Mouse (Mus musculus): Measurements from ENCODE around the gene Wdfy3.
A peak's percentile ranks its signal among the peaks of the same experiment; 100 is the strongest.
"Not testable (repeated sequence)": the region's sequence is repeated elsewhere in the genome, so short reads cannot be mapped to it uniquely, and the experiment has no call there.

Wdfy3 gene

DNA sequence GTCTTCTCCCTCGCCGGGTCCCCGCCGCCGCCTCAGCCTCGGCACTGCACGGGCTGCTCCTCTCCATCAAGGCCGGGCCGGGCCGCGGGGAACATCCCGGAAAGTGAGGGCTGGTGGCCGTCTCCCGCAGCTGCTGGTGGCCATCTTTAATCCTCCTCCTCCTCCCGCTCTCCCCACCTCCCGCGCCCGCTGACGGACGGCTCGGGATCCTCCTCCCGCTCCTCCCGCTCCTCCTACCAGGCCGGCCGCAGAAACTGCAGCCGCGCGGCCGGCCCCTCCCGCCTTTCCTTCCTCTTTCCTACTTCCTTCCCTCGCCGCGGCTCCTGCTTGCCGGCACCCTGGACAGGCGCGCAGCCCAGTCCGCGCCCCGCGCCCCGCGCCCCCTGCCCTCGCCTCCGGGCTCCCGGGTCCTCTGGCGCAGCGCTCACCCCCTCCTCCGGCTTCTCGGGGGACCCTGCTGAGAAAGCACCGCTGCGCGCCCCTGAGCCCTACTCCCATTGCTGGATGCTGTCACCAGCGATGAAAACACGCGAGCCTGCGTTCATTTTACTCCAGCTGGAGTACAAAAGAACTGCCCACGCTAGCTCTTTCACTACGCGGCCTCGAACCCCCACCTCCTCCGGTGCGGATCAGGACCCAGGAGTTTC is at the start of gene Wdfy3:
Gene Wdfy3 (minus strand): TSS at position 155 of the 647 bp plus-strand sequence.
- DNase-seq (ENCODE audit: low read depth, low spot score) = peak; percentile 72

DNA sequence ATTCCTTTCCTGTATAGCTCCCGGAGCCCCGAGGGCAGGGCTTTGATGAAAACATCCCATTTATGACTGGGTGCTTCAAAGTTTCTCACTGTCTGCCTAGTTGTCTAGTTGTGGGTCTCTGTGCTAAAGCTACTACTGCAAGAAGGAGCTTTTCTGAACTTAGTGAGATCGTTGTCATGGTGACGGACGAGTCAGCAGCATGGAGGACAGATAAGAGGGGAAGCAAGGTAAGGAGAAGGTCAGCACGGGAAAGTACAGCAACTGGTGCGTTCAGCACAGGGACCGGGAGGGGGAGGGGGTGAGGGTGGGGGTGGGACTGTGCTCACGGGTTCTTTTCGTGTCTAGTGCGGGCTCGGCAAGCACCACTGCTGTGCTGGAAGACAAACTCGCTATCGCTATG is 43.3 kb upstream of the Wdfy3 start:
- no peak for DNase-seq (ENCODE audit: low read depth, low spot score)

DNA sequence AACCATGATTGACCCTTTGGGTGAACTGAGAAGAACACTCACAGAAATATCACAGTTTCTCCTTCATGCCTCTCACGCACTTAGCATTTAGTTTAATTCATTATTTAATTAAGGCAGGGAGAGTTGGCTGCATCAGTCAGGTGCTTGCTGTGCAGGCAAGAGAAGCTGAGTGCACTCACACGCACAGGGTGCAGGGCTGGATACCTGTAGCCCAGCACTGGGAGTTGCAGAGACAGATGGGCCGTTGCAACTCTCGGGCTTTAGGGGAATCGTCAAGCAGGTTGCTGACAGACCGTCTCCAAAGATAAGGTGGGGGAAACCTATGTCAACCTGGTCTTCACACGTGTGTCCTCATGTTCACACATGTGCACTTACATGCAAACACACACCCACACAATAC is 42.3 kb upstream of the Wdfy3 start:
- DNase-seq (ENCODE audit: low read depth, low spot score) = no peak

DNA sequence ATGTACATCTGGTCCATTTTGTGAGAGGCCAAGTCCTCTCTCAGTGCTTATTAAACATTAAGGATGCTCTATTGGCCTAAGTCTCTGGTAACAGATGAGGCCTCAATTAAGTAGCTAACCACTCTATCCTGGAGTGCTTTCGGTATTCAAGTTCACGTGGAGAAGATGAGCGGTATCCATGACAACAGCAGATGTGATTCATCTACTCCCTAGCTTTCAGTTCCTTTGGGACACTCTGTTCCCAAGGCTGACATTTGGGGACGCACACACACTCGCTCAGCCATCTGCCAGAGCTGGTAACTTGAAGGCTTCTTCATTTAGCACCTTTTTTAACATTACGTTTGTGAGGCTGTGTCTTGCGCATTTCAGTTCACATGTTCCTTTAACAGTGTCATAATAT is 40.3 kb upstream of the Wdfy3 start:
- DNase-seq (ENCODE audit: low read depth, low spot score) = no peak

DNA sequence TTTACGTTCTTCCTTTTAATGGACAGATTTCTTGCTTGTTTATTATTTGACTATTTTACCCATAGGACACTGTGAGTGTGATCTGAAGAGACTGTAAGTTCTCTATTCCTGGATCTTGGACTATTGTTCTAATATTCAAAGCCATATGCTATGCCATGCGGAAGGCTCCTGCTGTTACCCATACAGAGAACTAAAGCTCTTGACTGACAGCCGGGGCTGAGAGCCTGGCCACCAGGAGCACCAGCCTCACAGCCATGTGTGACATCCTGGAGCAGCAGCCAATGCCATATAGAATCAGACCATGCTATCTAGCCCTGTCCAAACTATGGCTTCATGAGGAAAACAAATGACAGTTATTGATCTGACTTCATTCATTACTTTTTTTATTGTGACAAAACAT is 36.2 kb upstream of the Wdfy3 start:
- no peak for DNase-seq (ENCODE audit: low read depth, low spot score)

DNA sequence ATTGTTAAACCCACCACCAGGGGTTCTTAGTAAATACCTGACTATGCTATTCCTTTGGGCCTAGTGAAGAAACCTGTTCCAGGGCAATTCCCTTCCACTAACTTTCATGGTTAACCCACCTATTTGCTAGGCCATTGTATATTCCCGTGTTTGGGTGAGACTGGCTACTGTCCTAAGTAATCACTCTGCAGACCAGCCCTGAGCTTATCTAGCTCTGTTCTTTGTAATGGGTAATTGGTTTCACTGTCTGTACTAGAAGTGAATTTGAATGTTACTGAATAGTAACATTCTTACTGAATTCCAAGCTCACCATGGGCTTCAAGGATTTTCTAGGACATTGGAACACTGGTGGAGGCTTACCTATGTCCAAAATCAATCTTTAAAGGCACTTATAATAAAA is 32.1 kb upstream of the Wdfy3 start:
- not testable (repeated sequence) for DNase-seq (ENCODE audit: low read depth, low spot score)

DNA sequence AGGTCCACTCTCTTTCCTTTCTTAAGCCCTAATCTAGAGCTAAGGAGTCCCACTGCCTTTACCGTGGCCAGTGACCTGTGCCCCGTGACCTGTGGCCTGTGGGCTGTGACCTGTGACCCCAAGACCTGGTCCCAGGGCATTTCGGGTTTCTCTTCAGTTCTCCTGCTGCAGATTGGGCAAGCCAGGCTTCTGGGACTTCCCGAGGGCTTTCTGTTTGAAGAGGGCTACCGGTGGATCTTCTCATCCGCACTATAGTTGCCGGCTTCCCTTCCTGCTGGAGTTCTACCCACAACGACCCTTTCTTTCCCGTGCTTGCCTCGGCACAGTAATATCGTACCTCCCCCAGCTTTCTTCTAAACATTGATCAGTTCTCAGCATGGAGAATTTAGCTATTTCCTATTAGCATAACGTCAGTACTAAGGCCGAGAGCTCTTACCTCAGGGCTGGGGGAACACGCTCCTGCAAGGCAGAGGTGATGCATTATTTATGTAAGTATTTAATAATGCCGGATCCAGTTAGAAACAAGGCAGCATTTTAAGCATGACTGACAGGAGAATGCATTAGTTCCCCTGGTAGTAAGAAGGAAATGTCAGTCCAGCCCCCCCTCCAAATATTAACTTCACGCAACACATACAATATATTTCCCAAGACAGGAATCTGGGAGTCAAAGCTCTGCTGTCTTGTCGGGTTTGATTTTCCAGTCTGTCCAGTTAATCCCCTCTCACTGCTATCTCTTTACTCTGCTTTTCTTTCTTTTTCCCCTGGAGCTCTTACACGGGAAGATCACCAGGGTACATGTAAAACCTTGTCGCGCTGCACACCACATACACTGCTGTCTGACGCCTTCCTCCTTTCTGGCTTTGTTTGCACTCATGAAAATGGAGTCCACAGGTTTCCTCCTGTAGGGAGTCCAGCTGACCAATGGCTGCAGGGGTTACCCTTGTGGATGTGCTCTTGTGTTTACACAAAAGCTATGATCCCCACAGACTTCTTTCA is 30.8 kb upstream of the Wdfy3 start:
- no peak for DNase-seq (ENCODE audit: low read depth, low spot score)

DNA sequence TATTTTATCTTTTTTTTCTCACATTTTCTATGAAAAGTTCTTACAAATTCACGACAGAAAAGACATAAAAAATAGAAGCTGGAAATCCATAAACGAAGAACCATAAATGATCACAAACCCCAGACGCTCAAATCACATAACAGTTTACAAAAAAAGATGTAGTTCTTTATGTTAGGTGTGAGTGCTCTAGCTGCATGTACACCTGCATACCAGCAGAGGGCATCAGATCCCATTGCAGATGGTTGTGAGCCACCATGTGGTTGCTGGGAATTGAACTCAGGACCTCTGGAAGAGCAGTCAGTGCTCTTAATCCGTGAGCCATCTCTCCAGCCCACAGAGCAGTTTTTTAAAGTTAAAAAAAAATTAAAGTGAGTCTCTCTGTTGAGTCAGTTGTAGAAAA is 25.9 kb upstream of the Wdfy3 start:
- no peak for DNase-seq (ENCODE audit: low read depth, low spot score)

DNA sequence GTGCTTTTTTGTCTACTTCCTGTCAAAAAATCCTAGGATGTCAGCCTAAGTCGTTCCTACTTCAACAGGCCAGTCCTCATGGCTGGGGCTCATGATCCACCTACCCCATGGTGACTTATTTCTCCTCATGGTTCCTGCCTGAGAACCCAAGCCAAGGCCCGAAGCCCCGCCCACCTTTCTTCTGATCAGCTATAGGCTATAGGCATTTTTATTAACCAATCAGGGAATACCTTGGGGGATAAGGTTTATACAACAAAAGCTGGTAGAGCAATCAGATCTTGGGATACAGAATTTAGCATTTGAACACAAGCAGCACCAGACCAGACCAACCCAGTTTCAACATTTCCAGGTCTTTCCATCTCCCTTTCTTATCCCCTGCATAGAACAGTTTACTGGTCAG is 21.0 kb upstream of the Wdfy3 start:
- no peak for DNase-seq (ENCODE audit: low read depth, low spot score)

DNA sequence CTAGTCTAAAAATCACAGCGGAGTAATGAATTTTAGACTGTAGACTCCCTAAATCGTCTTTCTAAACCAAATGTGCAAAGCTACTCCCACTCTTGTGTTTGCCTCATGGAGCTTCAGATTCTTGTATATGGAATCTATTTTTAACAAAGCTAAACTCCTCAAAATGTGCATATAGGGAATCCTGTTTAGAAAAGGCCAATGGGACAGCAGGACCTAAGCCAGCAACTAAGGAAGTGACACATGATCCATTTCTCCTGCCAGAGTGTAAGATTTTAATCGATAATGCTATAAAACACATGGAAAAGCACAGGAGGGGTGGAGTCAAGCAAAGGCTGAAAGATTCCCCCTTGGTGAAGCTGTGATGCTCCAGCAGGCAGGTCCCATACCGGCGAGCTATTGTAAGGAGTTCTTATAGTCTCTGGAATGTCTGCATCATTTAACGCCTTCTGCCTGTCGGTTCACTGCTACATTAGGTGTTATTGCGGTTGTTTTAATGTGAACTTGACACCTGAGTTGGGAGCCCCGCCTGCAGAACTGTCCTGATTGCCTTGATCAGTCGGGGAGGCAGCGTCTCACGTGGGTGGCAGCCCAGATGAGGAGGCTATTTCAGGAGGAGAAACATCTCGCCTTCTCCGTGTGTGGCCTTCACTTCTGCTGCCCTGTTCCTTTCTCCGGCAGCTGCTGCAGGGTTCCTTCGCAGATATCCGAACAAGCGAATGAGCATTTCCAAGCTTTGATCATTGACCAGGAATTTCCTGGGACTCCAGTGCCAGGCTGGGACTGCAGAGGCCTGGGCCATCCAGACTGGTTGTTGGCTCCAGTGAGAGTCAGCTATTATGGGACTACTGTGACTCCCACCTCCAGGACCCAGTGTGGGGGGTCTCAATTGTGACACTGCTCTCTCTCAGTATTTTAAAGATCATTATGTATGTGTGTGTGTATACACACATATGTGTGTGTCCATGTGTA is 15.3 kb upstream of the Wdfy3 start:
- DNase-seq (ENCODE audit: low read depth, low spot score) = no peak

DNA sequence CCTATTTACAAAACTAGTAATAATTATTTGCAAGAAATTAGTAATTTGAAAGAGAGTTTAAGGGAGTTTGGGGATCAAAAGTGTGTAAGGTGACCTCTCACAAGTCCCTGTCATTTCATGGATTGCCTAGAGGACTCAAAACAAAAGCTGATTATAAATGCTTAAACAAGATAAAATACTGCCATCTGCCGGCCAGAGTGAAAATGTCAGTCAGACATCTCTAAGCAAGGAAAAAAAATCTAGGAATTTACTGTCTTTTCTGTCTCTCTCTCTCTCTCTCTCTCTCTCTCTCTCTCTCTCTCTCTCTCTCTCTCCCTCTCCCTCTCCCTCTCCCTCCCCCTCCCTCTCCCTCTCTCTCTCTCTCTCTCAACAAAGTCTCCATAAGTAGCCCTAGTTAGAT is 4.4 kb upstream of the Wdfy3 start:
- peak; percentile 68 for DNase-seq (ENCODE audit: low read depth, low spot score)

DNA sequence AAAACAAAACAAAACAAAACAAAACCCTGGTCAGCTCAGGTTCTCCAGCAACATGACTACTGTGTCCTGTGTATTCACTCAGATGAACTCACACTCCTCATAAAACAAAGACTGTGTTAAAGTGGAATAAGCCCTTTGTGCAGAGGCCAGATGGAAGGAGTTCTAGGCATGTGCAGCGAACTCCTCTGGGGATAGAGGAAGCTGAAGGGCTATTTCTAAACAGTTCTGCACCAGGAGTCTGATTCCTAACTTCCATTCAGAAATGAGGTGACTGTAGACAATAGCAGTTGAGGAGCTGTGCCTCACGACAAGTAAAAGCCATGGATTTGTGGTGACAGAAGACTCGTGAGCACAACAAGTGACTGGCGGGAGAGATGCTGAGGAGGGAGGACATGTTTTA is 2.3 kb upstream of the Wdfy3 start:
- DNase-seq (ENCODE audit: low read depth, low spot score) = no peak

DNA sequence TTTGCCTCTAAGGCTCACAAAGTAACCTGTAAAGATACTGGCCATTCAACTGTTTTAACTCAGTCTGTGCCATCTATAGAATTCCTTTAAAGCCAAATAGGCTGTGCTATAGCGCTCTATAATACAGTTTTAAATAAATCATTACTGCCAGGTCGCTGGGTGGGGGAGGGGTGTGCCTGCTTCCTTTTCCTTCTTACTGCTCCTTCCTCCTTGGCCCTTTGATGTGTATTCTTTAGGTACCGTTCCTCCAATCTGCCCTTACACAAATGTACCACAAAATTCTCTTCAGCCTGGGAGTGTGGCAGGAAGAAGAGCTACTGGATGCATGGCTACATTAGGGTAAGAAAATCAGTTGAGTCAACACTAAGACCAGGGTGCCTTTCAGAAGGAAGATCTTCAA is 1.5 kb upstream of the Wdfy3 start:
- no peak for DNase-seq (ENCODE audit: low read depth, low spot score)

DNA sequence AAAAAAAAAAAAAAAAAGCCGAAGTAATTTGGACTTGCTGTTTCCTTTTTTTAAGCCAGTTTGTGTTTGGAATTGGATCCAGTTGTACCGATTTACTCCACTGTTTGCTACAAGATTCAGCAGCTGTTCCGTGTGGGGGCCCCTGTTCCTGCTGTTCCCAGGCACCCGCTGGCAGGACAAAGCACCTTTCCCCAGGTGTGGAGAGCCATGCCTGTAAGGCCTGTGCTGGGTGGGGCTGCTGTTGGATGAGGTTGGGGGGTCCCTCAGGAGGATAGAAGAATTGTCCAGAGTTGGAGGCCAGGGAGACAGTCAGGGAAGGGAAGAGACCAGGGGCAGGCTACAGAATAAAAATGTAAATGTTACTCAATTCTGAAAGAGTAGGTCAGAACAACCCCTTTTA is 1.1 kb upstream of the Wdfy3 start:
- no peak for DNase-seq (ENCODE audit: low read depth, low spot score)

DNA sequence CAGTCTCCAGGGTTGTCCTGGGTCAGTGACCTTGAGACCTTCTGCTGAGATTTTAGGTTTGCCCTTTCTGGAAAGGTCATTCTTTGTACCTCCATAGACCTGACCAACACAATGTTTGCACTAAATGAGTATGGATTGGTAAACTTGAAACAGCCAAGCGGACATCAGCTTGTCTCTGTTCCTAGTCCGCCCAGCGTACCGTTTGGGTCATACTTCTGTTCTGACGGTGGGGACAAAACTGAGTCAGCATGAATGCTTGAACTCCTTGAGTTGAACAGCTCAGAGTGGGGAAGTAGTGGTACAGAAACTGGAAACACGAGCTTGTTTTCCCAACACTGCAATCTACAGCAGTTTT is 670 bp upstream of the Wdfy3 start:
- DNase-seq (ENCODE audit: low read depth, low spot score) = no peak

DNA sequence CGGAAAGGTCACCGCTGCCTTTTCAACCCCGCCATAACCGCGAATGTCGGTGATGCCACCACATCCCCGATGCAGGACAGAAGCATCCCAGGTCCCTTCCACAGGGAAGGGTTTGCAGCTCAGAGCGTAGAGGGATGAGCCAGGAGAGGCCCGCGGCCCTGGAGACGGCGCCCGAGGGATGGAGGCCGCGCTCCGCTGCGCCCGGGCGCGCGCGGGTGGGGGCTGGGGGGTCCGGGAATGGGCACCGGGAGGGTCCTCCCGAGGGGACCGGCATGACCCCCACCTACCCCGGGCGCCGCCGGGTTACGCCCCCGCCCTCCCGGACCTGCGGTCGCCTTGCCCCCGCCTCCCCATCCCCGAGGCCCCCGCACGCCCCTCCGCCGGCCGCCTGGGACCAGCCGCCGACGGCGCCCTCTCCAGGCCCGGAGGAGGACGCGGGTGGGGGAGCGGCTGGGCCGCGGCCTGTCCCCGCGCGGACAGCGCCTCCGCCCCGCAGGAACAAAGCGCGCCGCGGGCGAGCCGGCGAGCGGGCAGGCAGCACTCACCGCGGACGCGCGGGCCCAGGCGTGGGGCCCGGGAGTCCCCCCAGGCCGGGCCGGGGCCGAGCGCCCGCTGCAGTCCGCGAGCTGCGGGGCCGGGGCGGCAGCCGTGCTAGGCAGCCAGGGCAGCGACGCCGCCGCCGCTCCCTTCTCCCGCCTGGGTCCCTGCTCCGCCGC is 512 bp downstream of the Wdfy3 start:
- no peak for DNase-seq (ENCODE audit: low read depth, low spot score)

DNA sequence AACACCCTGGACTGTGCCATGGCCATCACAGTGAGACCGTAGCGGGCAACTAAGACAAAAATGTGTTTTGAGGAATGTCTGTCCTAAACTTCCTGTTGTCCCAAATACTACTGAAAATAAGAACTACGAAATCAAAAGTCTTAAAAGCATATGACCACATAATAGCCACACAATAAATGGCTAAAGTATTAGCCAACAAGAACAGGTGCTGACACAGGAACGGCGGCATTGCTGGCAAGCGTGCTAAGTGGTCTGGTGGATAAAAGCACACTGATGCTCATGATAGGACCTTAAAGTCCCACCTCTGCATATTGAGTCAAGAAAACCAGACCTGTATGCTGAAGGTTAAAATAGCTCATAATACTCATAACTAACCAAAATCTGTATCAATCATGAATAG is 3.3 kb downstream of the Wdfy3 start:
- DNase-seq (ENCODE audit: low read depth, low spot score) = no peak

DNA sequence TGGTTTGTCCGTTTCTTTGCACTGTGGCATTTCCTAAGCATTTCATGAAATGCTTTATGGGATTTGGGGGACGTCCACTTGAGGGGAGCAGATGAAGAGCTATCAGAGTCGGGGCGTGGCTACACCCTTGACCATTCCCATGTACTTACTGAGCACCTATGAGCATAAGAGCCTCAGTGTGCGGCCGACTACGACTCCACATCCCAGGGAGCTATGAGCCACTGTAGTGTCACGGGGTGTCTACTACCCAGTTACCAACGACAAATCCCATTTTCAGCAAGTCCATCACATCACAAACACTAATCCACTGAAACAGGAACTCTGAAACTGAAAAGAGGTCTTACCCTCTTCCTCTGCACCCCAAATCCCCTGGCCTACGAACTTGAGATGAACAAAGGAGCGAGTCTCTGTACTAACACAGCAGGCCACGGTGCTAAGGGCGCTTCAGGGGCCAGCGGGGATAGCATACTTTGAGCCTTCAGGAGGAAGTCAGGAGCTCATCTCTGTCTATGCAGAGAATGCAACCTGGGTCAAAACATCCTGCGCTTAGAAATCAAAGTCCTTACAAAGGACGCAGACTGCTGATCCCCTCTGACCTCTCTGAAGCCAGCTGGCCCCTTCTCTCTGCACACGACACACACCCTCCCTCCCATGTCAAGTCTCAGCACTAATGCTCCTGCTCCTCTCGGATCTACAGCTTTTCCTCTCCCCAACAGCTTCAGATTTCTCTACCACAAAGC is 6.5 kb downstream of the Wdfy3 start:
- DNase-seq (ENCODE audit: low read depth, low spot score) = no peak

DNA sequence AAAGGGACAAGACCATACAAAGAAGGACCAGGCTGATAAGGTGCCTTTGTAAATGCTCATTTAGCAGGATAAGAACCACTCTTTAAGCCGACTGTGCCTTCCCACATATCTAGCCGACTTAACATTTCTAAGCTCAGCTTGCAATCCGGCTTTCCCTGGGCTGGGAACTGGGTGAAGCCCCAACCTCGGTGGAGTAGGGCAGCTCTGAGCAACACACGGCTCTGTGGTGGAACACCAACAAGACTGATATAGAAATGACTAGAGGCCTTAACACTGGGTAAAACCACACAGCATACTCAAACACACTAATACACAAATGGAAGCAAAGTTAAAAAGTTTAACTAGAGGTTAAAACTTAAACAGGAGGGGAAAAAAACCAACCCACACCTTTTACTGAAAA is 7.9 kb downstream of the Wdfy3 start:
- DNase-seq (ENCODE audit: low read depth, low spot score) = no peak

DNA sequence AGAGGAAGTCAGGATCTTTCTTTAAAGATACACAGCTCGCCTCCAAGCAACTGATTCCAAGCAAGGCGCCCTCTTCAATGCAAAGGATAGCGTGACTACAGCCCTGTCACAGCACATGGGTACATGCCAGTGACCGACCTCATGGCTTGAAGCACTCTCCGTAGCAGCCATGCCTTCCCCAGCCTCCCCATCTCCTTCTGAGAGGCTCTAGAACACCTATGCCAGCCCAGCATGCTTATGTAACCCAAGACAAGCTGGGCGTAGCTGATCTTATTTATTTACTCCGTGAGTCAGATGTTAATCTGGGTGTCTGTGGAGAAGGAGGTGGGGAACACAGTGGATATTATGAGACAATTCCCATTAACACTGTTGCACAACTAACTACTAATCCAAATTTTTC is 13.8 kb downstream of the Wdfy3 start:
- no peak for DNase-seq (ENCODE audit: low read depth, low spot score)

Measured in retina, adult 2 months (tissue).